Comparison of ENCODE assay signal across 15 mouse cellular contexts in the genomic region with DNA sequence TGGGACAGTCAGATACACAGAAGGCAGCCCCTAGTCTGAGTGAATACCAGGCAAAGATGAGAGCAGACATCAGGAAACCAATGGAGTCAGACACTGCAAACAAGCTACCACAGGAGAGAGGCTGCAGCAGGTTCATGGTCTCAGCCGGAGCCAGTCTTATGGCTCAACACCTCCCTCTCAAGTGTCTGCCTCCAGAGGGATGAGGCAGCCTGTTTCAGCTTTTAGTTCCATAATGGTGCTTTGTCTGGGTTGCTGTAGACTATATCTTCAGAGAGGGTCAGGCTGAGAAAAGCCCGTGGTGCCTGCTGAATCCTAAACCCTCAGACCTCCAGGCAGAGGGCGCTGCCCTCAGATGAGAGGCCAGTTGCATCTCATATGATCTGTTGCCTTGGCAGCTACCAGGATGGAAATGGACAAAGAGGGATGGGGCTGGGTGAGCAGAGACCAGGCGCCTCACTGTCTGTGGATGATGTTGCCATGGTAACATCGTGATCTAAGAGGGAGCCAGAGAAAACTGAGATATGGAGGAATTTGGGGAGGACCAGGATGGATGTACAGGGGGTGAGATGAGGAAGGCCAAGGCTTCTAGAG. TPM values are rescaled to one million over a fixed set of nuclear protein-coding genes. Genes with fewer than 3 reads are reported as not detected.
DNase-seq lines count a peak whose midpoint lies in the region; ATAC-seq lines count a peak whose summit lies in the region.
"Had no signal": no experiment of that assay in that cellular context is flagged by ENCODE, and none has a peak within 500 bp of the region (broad histone marks: within the 10 kb centered on the region; RNA-seq: fewer than 3 reads in every experiment).

No protein-coding gene starts in this region.

- no peak overlapping the region for H3K4me3 ChIP-seq in hindbrain, embryonic 15.5 days
- H3K4me3 ChIP-seq in hindbrain, embryonic 10.5 days, result no peak overlapping the region
- H3K4me3 ChIP-seq in embryonic facial prominence, embryonic 10.5 days, result no peak overlapping the region
- H3K4me3 ChIP-seq: neural tube, embryonic 12.5 days had no signal

- peak overlapping the region; percentile 71 for H3K27ac ChIP-seq in hindbrain, embryonic 15.5 days (replicated peaks)
- H3K27ac ChIP-seq in hindbrain, embryonic 10.5 days, result no peak overlapping the region
- H3K27ac ChIP-seq in embryonic facial prominence, embryonic 10.5 days (replicated peaks), result no peak overlapping the region
- H3K27ac ChIP-seq: kidney, postnatal 0 days; macrophage; neural tube, embryonic 12.5 days had no signal

- no peak overlapping the region for H3K4me2 ChIP-seq in hindbrain, embryonic 15.5 days
- H3K4me2 ChIP-seq: neural tube, embryonic 12.5 days had no signal

- H3K4me1 ChIP-seq in hindbrain, embryonic 15.5 days (replicated peaks), result peaks cover 20% of the 10 kb centered on the region
- H3K4me1 ChIP-seq in hindbrain, embryonic 10.5 days (replicated peaks), result 0 out of 2 replicates have a peak, but pooled peaks cover 7% of the 10 kb centered on the region
- H3K4me1 ChIP-seq in embryonic facial prominence, embryonic 10.5 days, result no peaks in the 10 kb centered on the region

- 40% methylated on average over 5 of the region's 5 CpGs for WGBS in hindbrain, embryonic 15.5 days
- WGBS in hindbrain, embryonic 10.5 days, result 74% methylated on average over 5 of the region's 5 CpGs
- WGBS in embryonic facial prominence, embryonic 10.5 days, result 81% methylated on average over 5 of the region's 5 CpGs

- intact Hi-C loops in left cerebral cortex, postnatal 25 days (cut with DNase I), result no loop called here

- H3K9ac ChIP-seq in hindbrain, embryonic 15.5 days, result no peak overlapping the region
- H3K9ac ChIP-seq: neural tube, embryonic 12.5 days had no signal

- no peaks in the 10 kb centered on the region for H3K36me3 ChIP-seq in hindbrain, embryonic 15.5 days
- H3K36me3 ChIP-seq in hindbrain, embryonic 10.5 days, result no peaks in the 10 kb centered on the region
- no peaks in the 10 kb centered on the region for H3K36me3 ChIP-seq in embryonic facial prominence, embryonic 10.5 days (replicated peaks)
- H3K36me3 ChIP-seq: neural tube, embryonic 12.5 days had no signal

- H3K27me3 ChIP-seq in hindbrain, embryonic 15.5 days, result no peaks in the 10 kb centered on the region
- no peaks in the 10 kb centered on the region for H3K27me3 ChIP-seq in hindbrain, embryonic 10.5 days (ENCODE audit: insufficient read depth, poor library complexity, severe bottlenecking)
- H3K27me3 ChIP-seq in embryonic facial prominence, embryonic 10.5 days (replicated peaks; ENCODE audit: low read depth, poor library complexity, severe bottlenecking), result no peaks in the 10 kb centered on the region
- H3K27me3 ChIP-seq: Patski had no signal

- H3K9me3 ChIP-seq in hindbrain, embryonic 15.5 days, result no peaks in the 10 kb centered on the region
- H3K9me3 ChIP-seq in hindbrain, embryonic 10.5 days, result 0 out of 2 replicates have a peak, but pooled peaks cover 6% of the 10 kb centered on the region
- H3K9me3 ChIP-seq in embryonic facial prominence, embryonic 10.5 days, result peaks cover 3% of the 10 kb centered on the region; the same call in 1 of the 2 replicates
- H3K9me3 ChIP-seq: neural tube, embryonic 12.5 days had no signal

- no peak for DNase-seq in hindbrain, embryonic 10.5 days (ENCODE audit: low spot score)
- peak; percentile 30 to 38 for DNase-seq in frontal cortex, postnatal 14 days (ENCODE audit: low spot score in 2 of 2)
- peak; percentile 61 to 78 for DNase-seq in left cerebral cortex, postnatal 25 days (ENCODE audit: low spot score in 2 of 2)
- DNase-seq in right cerebral cortex, postnatal 14 days, result peak; percentile 29
- no peak for DNase-seq in embryonic facial prominence, embryonic 10.5 days (ENCODE audit: low spot score)
- DNase-seq in ovary, postnatal 36 days (ENCODE audit: low spot score), result no peak
- DNase-seq in heart, adult 18-20 months, result no peak
- DNase-seq: adrenal gland, postnatal 25 days; heart, postnatal 14 days had no signal

- ATAC-seq in hindbrain, embryonic 15.5 days (ENCODE audit: low FRiP score, low read depth), result peak; percentile 77
- ATAC-seq: Patski had no signal

RNA-seq across cellular contexts. Expression of gene Igsf21, which starts 39.2 kb away (rescaled TPM):
- 91.0 and 102 TPM in 2 replicates for polyA plus RNA-seq in hindbrain, embryonic 15.5 days (2015; fragmentation: Nextera tagmentation; extraction: Ambion mirVana)
- 6.7 and 13.8 TPM in 2 replicates for polyA plus RNA-seq in hindbrain, embryonic 10.5 days (2016; fragmentation: Nextera tagmentation; extraction: Ambion mirVana)
- total RNA-seq in left cerebral cortex, postnatal 25 days (2021), result 10 to 100 TPM; 76.8 to 91.4 TPM
- 2.0 and 2.2 TPM in 2 replicates for polyA plus RNA-seq in embryonic facial prominence, embryonic 10.5 days (2016; fragmentation: Nextera tagmentation; extraction: Ambion mirVana)
- under 1 TPM; 0.17 to 0.33 TPM for total RNA-seq in heart, adult 18-20 months (2021)
- total RNA-seq: liver, adult 2 months had no signal
- polyA plus RNA-seq: liver, adult 2 months; macrophage; Patski had no signal

Comparison
In these comparisons a context has a peak if more than half of its experiments do, and no peak if none do; other contexts are left out.
1. DNase-seq: peak in frontal cortex, postnatal 14 days (2 of 2), left cerebral cortex, postnatal 25 days (2 of 2) and right cerebral cortex, postnatal 14 days (single experiment); none in hindbrain, embryonic 10.5 days (single experiment), embryonic facial prominence, embryonic 10.5 days (single experiment), ovary, postnatal 36 days (single experiment) and heart, adult 18-20 months (0 of 2).